In genomic region chr19:6977759-6978638, GRCm38 (mm10) we compare ENCODE assay signal across 8 mouse cellular contexts. TPM values are rescaled to one million over a fixed set of nuclear protein-coding genes. Genes with fewer than 3 reads are reported as not detected.
DNase-seq lines count a peak whose midpoint lies in the region; ATAC-seq and TF ChIP-seq lines count a peak whose summit lies in the region.

No protein-coding gene starts in this region.

- no peak for DNase-seq in gastrocnemius, adult 2 months
- no peak for DNase-seq in gastrocnemius, postnatal 14 days
- peak; percentile 18 for DNase-seq in forebrain, postnatal 0 days
- no peak for DNase-seq in gastrocnemius, postnatal 4 days (ENCODE audit: low spot score in 2 of 2)
- DNase-seq in retina, embryonic 14.5 days (ENCODE audit: low spot score), result no peak

- H3K4me3 ChIP-seq in gastrocnemius, adult 2 months, result peak overlapping the region; percentile 95
- no peak overlapping the region for H3K4me3 ChIP-seq in C2C12 (ENCODE audit: insufficient read depth, poor library complexity, severe bottlenecking)
- H3K4me3 ChIP-seq in forebrain, postnatal 0 days (ENCODE audit: low read depth, low read length), result no peak overlapping the region
- peak overlapping the region; percentile 88 for H3K4me3 ChIP-seq in liver, embryonic 16.5 days (ENCODE audit: low read depth, low read length)

- H3K27me3 ChIP-seq in C2C12 (ENCODE audit: control insufficient read depth, insufficient read depth, insufficient read length), result no peaks in the 10 kb centered on the region
- no peaks in the 10 kb centered on the region for H3K27me3 ChIP-seq in forebrain, postnatal 0 days (ENCODE audit: insufficient read depth, low read length)
- H3K27me3 ChIP-seq in liver, embryonic 16.5 days (ENCODE audit: control insufficient read depth, insufficient read depth, low read depth, low read length), result no peaks in the 10 kb centered on the region

- WGBS in forebrain, postnatal 0 days, result 69% methylated on average over 13 of the region's 13 CpGs
- 78% methylated on average over 13 of the region's 13 CpGs for WGBS in liver, embryonic 16.5 days (ENCODE audit: insufficient replicate concordance)

- TF ChIP-seq CTCF in gastrocnemius, adult 2 months (IDR thresholded peaks at IDR 0.05), result no peak
- no peak for TF ChIP-seq CTCF in C2C12 (IDR thresholded peaks at IDR 0.05; ENCODE audit: control insufficient read depth, insufficient read depth, insufficient read length)
- no peak for TF ChIP-seq CTCF in forebrain, postnatal 0 days (IDR thresholded peaks at IDR 0.05; ENCODE audit: low read depth)

- intact Hi-C loops in gastrocnemius, adult 2 months (cut with DNase I), result no loop called here
- intact Hi-C loops in gastrocnemius, postnatal 14 days (cut with DNase I; ENCODE audit: low total_unique reads), result no loop called here

- peak overlapping the region; percentile 100 for H3K27ac ChIP-seq in gastrocnemius, adult 2 months
- H3K27ac ChIP-seq in forebrain, postnatal 0 days (ENCODE audit: low read depth, low read length), result peak overlapping the region; percentile 21; the same call in 1 of the 2 replicates
- H3K27ac ChIP-seq in liver, embryonic 16.5 days (ENCODE audit: low read length), result peak overlapping the region; percentile 93; the same call in 1 of the 2 replicates

- H3K79me3 ChIP-seq in C2C12 (ENCODE audit: low read depth), result peaks cover 31% of the 10 kb centered on the region

- peaks cover 37% of the 10 kb centered on the region for H3K36me3 ChIP-seq in C2C12 (ENCODE audit: control insufficient read depth, insufficient read depth)
- peaks cover 16% of the 10 kb centered on the region for H3K36me3 ChIP-seq in forebrain, postnatal 0 days (ENCODE audit: insufficient read depth)
- peaks cover 4% of the 10 kb centered on the region for H3K36me3 ChIP-seq in liver, embryonic 16.5 days (ENCODE audit: control insufficient read depth, insufficient read depth)

- peak overlapping the region; percentile 16 for H3ac ChIP-seq in C2C12 (ENCODE audit: control insufficient read depth, insufficient read length, low read depth)

- H3K9me3 ChIP-seq in forebrain, postnatal 0 days (ENCODE audit: low read length), result no peaks in the 10 kb centered on the region
- no peaks in the 10 kb centered on the region for H3K9me3 ChIP-seq in liver, embryonic 16.5 days (replicated peaks; ENCODE audit: control insufficient read depth, low read length)

- peak overlapping the region; percentile 77; the same call in 1 of the 2 replicates for H3K4me2 ChIP-seq in forebrain, postnatal 0 days (ENCODE audit: low read depth)
- peak overlapping the region; percentile 96; the same call in 1 of the 2 replicates for H3K4me2 ChIP-seq in liver, embryonic 16.5 days (ENCODE audit: low read depth, low read length)

- ATAC-seq in forebrain, postnatal 0 days, result no peak
- no peak for ATAC-seq in liver, embryonic 16.5 days (ENCODE audit: low read depth)
- ATAC-seq in erythroid progenitor cell, adult 5-6 weeks (replicated peaks; ENCODE audit: low FRiP score, poor library complexity, severe bottlenecking), result no peak

- peaks cover 9% of the 10 kb centered on the region for H3K4me1 ChIP-seq in forebrain, postnatal 0 days (ENCODE audit: insufficient read depth)
- H3K4me1 ChIP-seq in liver, embryonic 16.5 days (ENCODE audit: control insufficient read depth, low read depth, low read length), result peaks cover 57% of the 10 kb centered on the region

- 0 out of 2 replicates have a peak overlapping the region, but pooled peaks have one; percentile 28 for H3K9ac ChIP-seq in forebrain, postnatal 0 days
- peak overlapping the region; percentile 81; the same call in 1 of the 2 replicates for H3K9ac ChIP-seq in liver, embryonic 16.5 days (ENCODE audit: low read depth, low read length)

- peaks cover 54% of the 10 kb centered on the region for H3K79me2 ChIP-seq in C2C12 (ENCODE audit: control insufficient read depth, insufficient read depth)

TF ChIP-seq in C2C12, 6 proteins besides CTCF, POLR2A, EP300 and RAD21:
- TF ChIP-seq CEBPB (IDR thresholded peaks at IDR 0.05; ENCODE audit: low read depth) (no peak), USF1 (IDR thresholded peaks at IDR 0.05; ENCODE audit: low read depth) (no peak), MYOG (IDR thresholded peaks at IDR 0.05; ENCODE audit: control insufficient read depth, extremely low read depth, insufficient read length) (no peak), MYOD1 (IDR thresholded peaks at IDR 0.05; ENCODE audit: control insufficient read depth, insufficient read length, low read depth) (no peak), MAX (IDR thresholded peaks at IDR 0.05) (no peak), FOSL1 (IDR thresholded peaks at IDR 0.05; ENCODE audit: insufficient read depth, low read length, poor library complexity, severe bottlenecking) (no peak)
TF ChIP-seq in C2C12: peak in this region for 0.

RNA-seq across cellular contexts. Expression of gene Plcb3, which starts 1.7 kb away (rescaled TPM):
- total RNA-seq in gastrocnemius, adult 2 months (2021), result 10 to 100 TPM in 1 of 2 experiments, 1 to 10 TPM in 1; 9.1 to 11.0 TPM
- 10 to 100 TPM; 10.9 to 11.6 TPM for total RNA-seq in gastrocnemius, postnatal 14 days (2021)
- polyA plus RNA-seq in C2C12 (2012; fragmentation: generic; extraction: Trizol), result 51.7 TPM
- total RNA-seq in forebrain, postnatal 0 days (2014; rRNA removed), result 12.8 and 13.1 TPM in 2 replicates
- polyA plus RNA-seq in forebrain, postnatal 0 days (2015; fragmentation: Nextera tagmentation; extraction: Ambion mirVana), result 7.3 and 10.0 TPM in 2 replicates
- 4.8 and 6.6 TPM in 2 replicates for polyA plus RNA-seq in liver, embryonic 16.5 days (2015; fragmentation: Nextera tagmentation; extraction: Ambion mirVana)
- total RNA-seq in gastrocnemius, postnatal 4 days (2021), result 10 to 100 TPM; 22.2 to 23.9 TPM
- 1.4 and 1.7 TPM in 2 replicates for total RNA-seq in erythroid progenitor cell, adult 5-6 weeks (2015; ENCODE audit: low replicate concordance)
- 0.68 and 1.8 TPM in 2 replicates for total RNA-seq in erythroid progenitor cell, adult 5-6 weeks (2017; ENCODE audit: low replicate concordance)

RNA-seq across cellular contexts. Expression of gene Fkbp2, which starts 2.3 kb away (rescaled TPM):
- total RNA-seq in gastrocnemius, adult 2 months (2021), result 10 to 100 TPM in 1 of 2 experiments, 1 to 10 TPM in 1; 7.9 to 11.2 TPM
- total RNA-seq in gastrocnemius, postnatal 14 days (2021), result 10 to 100 TPM; 13.0 to 13.7 TPM
- 148 TPM for polyA plus RNA-seq in C2C12 (2012; fragmentation: generic; extraction: Trizol)
- 23.5 and 26.8 TPM in 2 replicates for total RNA-seq in forebrain, postnatal 0 days (2014; rRNA removed)
- 102 and 106 TPM in 2 replicates for polyA plus RNA-seq in forebrain, postnatal 0 days (2015; fragmentation: Nextera tagmentation; extraction: Ambion mirVana)
- 91.1 and 101 TPM in 2 replicates for polyA plus RNA-seq in liver, embryonic 16.5 days (2015; fragmentation: Nextera tagmentation; extraction: Ambion mirVana)
- total RNA-seq in gastrocnemius, postnatal 4 days (2021), result 10 to 100 TPM; 25.3 to 28.6 TPM
- total RNA-seq in erythroid progenitor cell, adult 5-6 weeks (2015; ENCODE audit: low replicate concordance), result 38.1 and 93.3 TPM in 2 replicates
- total RNA-seq in erythroid progenitor cell, adult 5-6 weeks (2017; ENCODE audit: low replicate concordance), result 31.0 and 34.9 TPM in 2 replicates

RNA-seq across cellular contexts. Expression of gene Ppp1r14b, which starts 3.2 kb away (rescaled TPM):
- total RNA-seq in gastrocnemius, adult 2 months (2021), result 100 to 1,000 TPM; 121 to 127 TPM
- 100 to 1,000 TPM; 139 to 184 TPM for total RNA-seq in gastrocnemius, postnatal 14 days (2021)
- polyA plus RNA-seq in C2C12 (2012; fragmentation: generic; extraction: Trizol), result 1,811 TPM
- total RNA-seq in forebrain, postnatal 0 days (2014; rRNA removed), result 226 and 269 TPM in 2 replicates
- 201 and 269 TPM in 2 replicates for polyA plus RNA-seq in forebrain, postnatal 0 days (2015; fragmentation: Nextera tagmentation; extraction: Ambion mirVana)
- 15.9 and 17.4 TPM in 2 replicates for polyA plus RNA-seq in liver, embryonic 16.5 days (2015; fragmentation: Nextera tagmentation; extraction: Ambion mirVana)
- total RNA-seq in gastrocnemius, postnatal 4 days (2021), result 100 to 1,000 TPM; 364 to 392 TPM
- 31.0 and 59.1 TPM in 2 replicates for total RNA-seq in erythroid progenitor cell, adult 5-6 weeks (2015; ENCODE audit: low replicate concordance)
- total RNA-seq in erythroid progenitor cell, adult 5-6 weeks (2017; ENCODE audit: low replicate concordance), result 0.91 and 10.4 TPM in 2 replicates

RNA-seq across cellular contexts. Expression of gene Vegfb, which starts 9.5 kb away (rescaled TPM):
- total RNA-seq in gastrocnemius, adult 2 months (2021), result 100 to 1,000 TPM; 142 to 219 TPM
- total RNA-seq in gastrocnemius, postnatal 14 days (2021), result 100 to 1,000 TPM in 1 of 2 experiments, 10 to 100 TPM in 1; 90.8 to 118 TPM
- 37.7 TPM for polyA plus RNA-seq in C2C12 (2012; fragmentation: generic; extraction: Trizol)
- total RNA-seq in forebrain, postnatal 0 days (2014; rRNA removed), result 24.9 and 28.4 TPM in 2 replicates
- polyA plus RNA-seq in forebrain, postnatal 0 days (2015; fragmentation: Nextera tagmentation; extraction: Ambion mirVana), result 52.8 and 64.6 TPM in 2 replicates
- 7.7 and 10.5 TPM in 2 replicates for polyA plus RNA-seq in liver, embryonic 16.5 days (2015; fragmentation: Nextera tagmentation; extraction: Ambion mirVana)
- 10 to 100 TPM; 68.0 to 73.0 TPM for total RNA-seq in gastrocnemius, postnatal 4 days (2021)
- total RNA-seq in erythroid progenitor cell, adult 5-6 weeks (2015; ENCODE audit: low replicate concordance), result 13.7 and 22.2 TPM in 2 replicates
- total RNA-seq in erythroid progenitor cell, adult 5-6 weeks (2017; ENCODE audit: low replicate concordance), result 0.98 and 4.1 TPM in 2 replicates

RNA-seq across cellular contexts. Expression of gene Dnajc4, which starts 14.4 kb away (rescaled TPM):
- 10 to 100 TPM; 35.3 to 37.6 TPM for total RNA-seq in gastrocnemius, adult 2 months (2021)
- 10 to 100 TPM; 30.7 to 32.4 TPM for total RNA-seq in gastrocnemius, postnatal 14 days (2021)
- polyA plus RNA-seq in C2C12 (2012; fragmentation: generic; extraction: Trizol), result 12.2 TPM
- total RNA-seq in forebrain, postnatal 0 days (2014; rRNA removed), result 15.1 and 20.2 TPM in 2 replicates
- polyA plus RNA-seq in forebrain, postnatal 0 days (2015; fragmentation: Nextera tagmentation; extraction: Ambion mirVana), result 20.7 and 24.8 TPM in 2 replicates
- 9.9 and 10.5 TPM in 2 replicates for polyA plus RNA-seq in liver, embryonic 16.5 days (2015; fragmentation: Nextera tagmentation; extraction: Ambion mirVana)
- total RNA-seq in gastrocnemius, postnatal 4 days (2021), result 10 to 100 TPM; 32.3 to 34.2 TPM
- 11.5 TPM in 1 of 2 replicates, not detected in the other for total RNA-seq in erythroid progenitor cell, adult 5-6 weeks (2015; ENCODE audit: low replicate concordance)
- 2.2 and 2.6 TPM in 2 replicates for total RNA-seq in erythroid progenitor cell, adult 5-6 weeks (2017; ENCODE audit: low replicate concordance)

Comparison
In these comparisons a context has a peak if more than half of its experiments do, and no peak if none do; other contexts are left out.
1. H3K27ac ChIP-seq: peak in every context shown above with its lines; median percentile 100 in gastrocnemius, adult 2 months; 93 in liver, embryonic 16.5 days; 21 in forebrain, postnatal 0 days.
2. H3K4me3 ChIP-seq: peak in gastrocnemius, adult 2 months (single experiment) and liver, embryonic 16.5 days (single experiment); none in C2C12 (single experiment) and forebrain, postnatal 0 days (single experiment).